Mouse (Mus musculus) bone marrow macrophage, adult 2 months (primary cell): ENCODE measurements around the gene Gm8180. TPM values are rescaled to one million over a fixed set of nuclear protein-coding genes. Genes with fewer than 3 reads are reported as not detected.
"Not testable (repeated sequence)": the region's sequence is repeated elsewhere in the genome, so short reads cannot be mapped to it uniquely, and the experiment has no call there.

Source experiments
- H3K27ac ChIP-seq: 2 replicates; pipeline ENCODE4 v1.5.1; 2012; ENCODE audit warnings: low read depth, low read length; ENCODE audit not compliant: insufficient read depth
- H3K4me1 ChIP-seq: 2 replicates; pipeline ENCODE4 v1.6.1; 2012; ENCODE audit warnings: low read length; ENCODE audit not compliant: control insufficient read depth, insufficient read depth
- H3K4me3 ChIP-seq: 2 replicates; pipeline ENCODE4 v1.5.1; 2012; ENCODE audit warnings: mild to moderate bottlenecking, low read length, moderate library complexity; ENCODE audit not compliant: insufficient read depth
- CTCF ChIP-seq: IDR thresholded peaks from 2 replicates; pipeline ENCODE4 v1.5.1; 2012; ENCODE audit warnings: low read depth, mild to moderate bottlenecking, low read length, moderate library complexity
- POLR2A ChIP-seq: IDR thresholded peaks from 2 replicates; pipeline ENCODE4 v1.6.1; 2012; ENCODE audit warnings: mild to moderate bottlenecking, low read depth, low read length, borderline replicate concordance
- polyA plus RNA-seq: library from polyadenylated mRNA; stranded (reverse); fragments of >200 nt; gene quantifications from 2 replicates; pipeline ENCODE4 v1.2.4, GENCODE M21; 2012; ENCODE audit not compliant: missing spikeins, insufficient read depth, insufficient read length

Gene Gm8180
- not detected in 2 replicates for polyA plus RNA-seq

DNA sequence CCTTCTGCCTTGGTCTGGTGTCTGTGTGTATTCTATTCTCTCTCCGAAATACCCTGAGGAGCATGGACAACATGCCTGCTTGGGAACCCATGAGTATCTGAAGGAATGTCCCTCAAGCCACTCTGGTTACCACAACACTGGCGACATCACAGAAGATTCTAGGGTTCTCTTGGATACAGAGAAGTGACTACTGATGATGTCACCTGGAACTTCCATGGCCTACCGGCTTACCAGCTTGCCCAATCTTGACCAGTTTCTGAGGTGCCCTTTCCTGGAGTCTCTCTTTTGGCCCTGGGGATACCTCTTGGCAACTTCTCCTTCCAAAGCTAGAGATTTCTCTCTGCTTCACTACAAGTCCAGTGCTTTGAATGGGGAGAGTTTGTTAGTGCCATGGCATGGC is at the start of gene Gm8180:
Gene Gm8180, minus strand, starts transcription at position 101 of the 400 bp plus-strand sequence.
- not testable (repeated sequence) for H3K4me3 ChIP-seq, H3K4me1 ChIP-seq, H3K27ac ChIP-seq

DNA sequence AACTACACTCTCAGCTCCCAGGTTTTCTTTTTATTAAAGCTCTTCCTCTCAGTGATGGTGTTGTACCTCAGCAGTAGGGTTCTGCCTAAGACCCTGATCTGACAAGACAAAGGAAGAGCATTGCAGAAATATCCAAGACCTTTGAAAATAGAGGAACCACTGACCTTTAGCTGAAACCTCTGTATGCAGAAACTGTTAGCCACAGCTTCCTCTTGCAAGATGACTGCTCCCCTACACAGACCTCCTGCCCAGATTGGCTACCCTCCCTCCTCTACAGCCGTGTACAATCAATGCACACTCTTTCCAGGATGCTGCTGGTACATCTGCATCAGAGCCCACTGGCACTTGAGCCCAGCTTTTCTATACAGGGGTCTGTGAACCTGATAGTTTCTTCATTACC is 45.8 kb upstream of the Gm8180 start:
- not testable (repeated sequence) for H3K27ac ChIP-seq, H3K4me1 ChIP-seq, H3K4me3 ChIP-seq

- H3K4me1 ChIP-seq, H3K27ac ChIP-seq: not testable (repeated sequence)
Measured at GRCm38 (mm10) chr14:43824176-43824575, 39.6 kb upstream of the Gm8180 start.

GRCm38 (mm10) chr14:43821869-43822268 is 37.3 kb upstream of the Gm8180 start:
- not testable (repeated sequence) for H3K4me3 ChIP-seq

More at GRCm38 (mm10) chr14:43824176-43824575, 39.6 kb upstream of the Gm8180 start:
- H3K4me3 ChIP-seq: not testable (repeated sequence)

GRCm38 (mm10) chr14:43812458-43812857 is 27.9 kb upstream of the Gm8180 start:
- not testable (repeated sequence) for H3K4me1 ChIP-seq, H3K27ac ChIP-seq, H3K4me3 ChIP-seq
- 0 out of 2 replicates have a peak, but pooled peaks have one; percentile 22 for TF ChIP-seq CTCF

More at GRCm38 (mm10) chr14:43821869-43822268, 37.3 kb upstream of the Gm8180 start:
- H3K4me1 ChIP-seq, H3K27ac ChIP-seq: not testable (repeated sequence)

GRCm38 (mm10) chr14:43808142-43808541 is 23.6 kb upstream of the Gm8180 start:
- H3K4me1 ChIP-seq, H3K27ac ChIP-seq, H3K4me3 ChIP-seq: not testable (repeated sequence)

DNA sequence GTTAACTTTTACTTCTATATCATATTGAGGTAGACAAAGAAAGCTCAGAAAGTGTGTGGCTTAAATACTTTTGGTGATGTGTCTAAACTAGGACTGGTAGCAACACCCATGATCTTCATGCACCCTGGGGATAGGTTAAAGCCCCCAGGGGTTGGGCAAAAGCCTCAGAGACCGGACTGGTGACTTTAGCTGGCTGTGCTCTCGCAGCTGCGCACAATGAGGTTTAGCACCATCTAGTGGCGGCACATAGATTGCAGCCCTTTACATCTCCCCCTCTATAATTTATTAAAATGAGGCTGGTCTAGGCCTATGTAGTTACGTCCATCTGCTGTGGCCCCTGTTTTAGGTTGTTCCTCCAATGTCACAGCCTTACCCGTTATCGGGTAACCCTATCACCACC is 19.9 kb upstream of the Gm8180 start:
- not testable (repeated sequence) for H3K27ac ChIP-seq, H3K4me3 ChIP-seq, H3K4me1 ChIP-seq

DNA sequence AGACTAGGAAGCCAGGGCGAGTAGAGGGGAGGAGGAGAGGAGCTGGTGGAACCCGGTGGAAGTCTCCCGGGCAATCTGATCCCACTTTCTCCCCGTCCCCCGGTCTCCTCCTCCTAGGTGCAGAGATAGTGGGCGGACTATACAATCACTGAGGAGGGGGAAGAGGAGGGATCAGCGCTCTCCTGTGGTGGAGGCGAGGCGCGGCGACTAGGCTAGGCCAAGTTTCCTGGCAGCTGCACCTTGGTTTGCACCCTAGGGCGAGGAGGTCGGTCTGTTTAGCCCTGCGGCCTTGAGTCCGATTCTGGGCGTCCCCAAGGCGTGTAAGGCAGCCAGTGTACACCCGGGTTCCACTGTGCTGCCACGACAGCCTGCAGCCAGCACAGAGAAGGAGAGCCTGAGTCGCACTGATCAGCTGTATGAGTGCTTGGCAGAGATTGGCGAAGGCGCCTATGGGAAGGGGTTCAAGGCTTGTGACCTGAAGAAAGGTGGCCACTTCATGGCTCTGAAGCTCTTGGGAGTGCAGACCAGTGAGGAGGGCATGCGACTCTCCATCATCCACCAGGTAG is 12.4 kb upstream of the Gm8180 start:
- not testable (repeated sequence) for H3K4me3 ChIP-seq, H3K4me1 ChIP-seq

DNA sequence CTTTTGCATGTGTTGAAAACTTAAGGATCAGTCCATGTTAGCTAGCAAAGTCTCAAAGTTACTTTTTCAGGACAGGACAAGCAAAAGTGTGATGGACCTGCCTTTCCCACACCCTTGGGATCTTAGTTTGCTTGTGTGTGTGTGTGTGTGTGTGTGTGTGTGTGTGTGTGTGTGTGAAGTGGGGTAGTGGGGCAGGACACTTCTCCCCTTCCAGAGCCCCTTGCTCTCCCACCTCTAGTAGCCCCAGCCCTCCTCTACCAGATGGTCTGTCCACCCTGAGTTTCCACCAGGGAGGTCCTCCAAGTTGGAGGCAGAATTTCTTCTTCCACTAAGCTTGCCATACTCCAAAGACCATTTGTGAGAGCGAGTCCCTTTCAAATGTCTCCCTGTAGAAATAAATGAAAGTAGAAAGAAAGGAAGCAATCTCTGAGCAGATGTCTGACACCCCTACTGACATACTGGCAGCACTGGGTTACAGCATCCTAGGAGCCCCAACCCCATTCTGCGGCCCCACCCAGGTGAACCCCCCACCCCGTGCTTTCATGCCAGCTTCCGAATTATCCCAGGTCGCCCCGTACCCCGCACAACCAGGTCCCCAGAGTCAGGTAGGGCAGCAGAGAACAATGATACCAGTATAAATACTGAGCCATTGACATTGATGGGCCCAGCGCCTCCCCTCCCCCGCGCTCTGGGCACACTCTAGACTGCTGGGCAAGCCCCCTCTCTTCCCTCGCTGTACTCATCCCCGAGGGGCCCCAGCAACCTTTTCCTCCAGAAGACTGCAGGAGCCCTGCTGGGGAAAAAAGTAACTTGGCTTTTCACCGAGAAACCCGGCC is 11.7 kb upstream of the Gm8180 start:
- Histone ChIP-seq H3K27ac (no peak overlapping the region), H3K4me1 (no peaks in the 10 kb centered on the region), H3K4me3 (no peak overlapping the region)
- no peak for TF ChIP-seq POLR2A
- no peak for TF ChIP-seq CTCF

More for the DNA sequence above, 12.4 kb upstream of the Gm8180 start:
- not testable (repeated sequence) for H3K27ac ChIP-seq

DNA sequence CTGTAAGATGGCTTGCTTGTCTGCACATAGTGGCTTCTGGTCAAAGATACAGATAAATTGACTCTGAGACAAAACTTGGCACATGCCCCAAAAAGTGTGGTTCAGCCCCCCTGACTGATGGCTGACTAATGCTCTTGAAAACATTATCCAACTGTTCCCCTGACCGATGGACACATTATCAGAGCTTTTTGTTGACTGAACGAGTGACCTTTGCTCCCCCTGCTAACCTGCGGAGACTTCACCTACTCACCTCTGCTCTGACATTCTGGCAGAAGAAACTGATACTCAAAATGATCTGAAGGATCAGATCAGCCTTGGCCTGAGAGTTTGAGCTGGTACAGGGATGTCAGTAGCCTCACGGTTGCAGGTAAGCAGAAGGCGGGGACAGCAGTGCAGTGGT is 9.3 kb upstream of the Gm8180 start:
- H3K4me3 ChIP-seq, H3K4me1 ChIP-seq, H3K27ac ChIP-seq: not testable (repeated sequence)

GRCm38 (mm10) chr14:43747566-43747965 is 37.0 kb downstream of the Gm8180 start, which contains the start of gene Gm6526:
Gm6526 (plus strand) TSS chr14:43747866.
- H3K4me1 ChIP-seq, H3K4me3 ChIP-seq, H3K27ac ChIP-seq: not testable (repeated sequence)

Other genes with a start within 250 kb of the Gm8180 start
- gene Gm5799, start 241.2 kb downstream of the Gm8180 start, polyA plus RNA-seq: not detected in 2 replicates
- gene Gm17654, start 205.6 kb downstream of the Gm8180 start, polyA plus RNA-seq: not detected in 2 replicates
- not detected in 2 replicates for gene Gm10375, start 176.7 kb downstream of the Gm8180 start, polyA plus RNA-seq
- gene Gm8165, start 107.5 kb downstream of the Gm8180 start, polyA plus RNA-seq: not detected in 2 replicates
- 1.9 and 5.3 TPM in 2 replicates for gene Gm7324, start 86.9 kb downstream of the Gm8180 start, polyA plus RNA-seq
- gene Gm16506, start 57.3 kb downstream of the Gm8180 start, polyA plus RNA-seq: not detected in 2 replicates
- gene Gm6526, start 36.9 kb downstream of the Gm8180 start, polyA plus RNA-seq: not detected in 2 replicates
- not detected in 2 replicates for gene Ear1, start 90.8 kb upstream of the Gm8180 start, polyA plus RNA-seq
- gene Ear10, start 138.8 kb upstream of the Gm8180 start, polyA plus RNA-seq: not detected in 2 replicates
- not detected in 2 replicates for gene Gm8113, start 140.6 kb upstream of the Gm8180 start, polyA plus RNA-seq
- gene Ang5, start 172.3 kb upstream of the Gm8180 start, polyA plus RNA-seq: not detected in 2 replicates
- not detected in 2 replicates for gene Ang6, start 217.5 kb upstream of the Gm8180 start, polyA plus RNA-seq